Mouse (Mus musculus): Measurements from ENCODE around the gene Slc25a36. TPM values are rescaled to one million over a fixed set of nuclear protein-coding genes. Genes with fewer than 3 reads are reported as not detected.

Slc25a36 gene
- polyA plus RNA-seq, 1 experiment = 10.0 TPM

- Histone ChIP-seq H3K27ac (ENCODE audit: control insufficient read depth, insufficient read depth, low read depth, low read length) (no peak overlapping the region), H3K4me3 (ENCODE audit: control insufficient read depth, low read depth, low read length) (no peak overlapping the region), H3K36me3 (ENCODE audit: control insufficient read depth, insufficient read depth, low read length) (no peaks in the 10 kb centered on the region), H3K4me1 (ENCODE audit: control insufficient read depth, insufficient read depth, low read length) (peaks cover 2% of the 10 kb centered on the region), H3K27me3 (ENCODE audit: control insufficient read depth, insufficient read depth, low read length) (no peaks in the 10 kb centered on the region)
- TF ChIP-seq CTCF (IDR thresholded peaks at IDR 0.05; ENCODE audit: control insufficient read depth, insufficient read depth, insufficient replicate concordance, low read depth, low read length) = no peak
- TF ChIP-seq POLR2A (IDR thresholded peaks at IDR 0.05; ENCODE audit: control insufficient read depth, low read depth, low read length) = no peak
Observed at GRCm38 (mm10) chr9:97046240-97046639, 64.7 kb downstream of the Slc25a36 start.

GRCm38 (mm10) chr9:97041633-97042032, 69.3 kb downstream of the Slc25a36 start:
- no peaks in the 10 kb centered on the region for H3K4me1 ChIP-seq (ENCODE audit: control insufficient read depth, insufficient read depth, low read length)
- H3K27ac ChIP-seq (ENCODE audit: control insufficient read depth, insufficient read depth, low read depth, low read length) = no peak overlapping the region
- H3K36me3 ChIP-seq (ENCODE audit: control insufficient read depth, insufficient read depth, low read length) = no peaks in the 10 kb centered on the region
- no peak overlapping the region for H3K4me3 ChIP-seq (ENCODE audit: control insufficient read depth, low read depth, low read length)
- no peak for TF ChIP-seq CTCF (IDR thresholded peaks at IDR 0.05; ENCODE audit: control insufficient read depth, insufficient read depth, insufficient replicate concordance, low read depth, low read length)
- TF ChIP-seq POLR2A (IDR thresholded peaks at IDR 0.05; ENCODE audit: control insufficient read depth, low read depth, low read length) = no peak
- H3K27me3 ChIP-seq (ENCODE audit: control insufficient read depth, insufficient read depth, low read length) = no peaks in the 10 kb centered on the region

GRCm38 (mm10) chr9:97038010-97038409, 72.9 kb downstream of the Slc25a36 start:
- Histone ChIP-seq H3K27ac (ENCODE audit: control insufficient read depth, insufficient read depth, low read depth, low read length) (no peak overlapping the region), H3K4me3 (ENCODE audit: control insufficient read depth, low read depth, low read length) (no peak overlapping the region), H3K4me1 (ENCODE audit: control insufficient read depth, insufficient read depth, low read length) (no peaks in the 10 kb centered on the region), H3K27me3 (ENCODE audit: control insufficient read depth, insufficient read depth, low read length) (no peaks in the 10 kb centered on the region), H3K36me3 (ENCODE audit: control insufficient read depth, insufficient read depth, low read length) (no peaks in the 10 kb centered on the region)
- TF ChIP-seq CTCF (IDR thresholded peaks at IDR 0.05; ENCODE audit: control insufficient read depth, insufficient read depth, insufficient replicate concordance, low read depth, low read length) (no peak), POLR2A (IDR thresholded peaks at IDR 0.05; ENCODE audit: control insufficient read depth, low read depth, low read length) (no peak)

- Histone ChIP-seq H3K4me3 (ENCODE audit: control insufficient read depth, low read depth, low read length) (no peak overlapping the region), H3K27ac (ENCODE audit: control insufficient read depth, insufficient read depth, low read depth, low read length) (no peak overlapping the region), H3K36me3 (ENCODE audit: control insufficient read depth, insufficient read depth, low read length) (no peaks in the 10 kb centered on the region), H3K4me1 (ENCODE audit: control insufficient read depth, insufficient read depth, low read length) (no peaks in the 10 kb centered on the region), H3K27me3 (ENCODE audit: control insufficient read depth, insufficient read depth, low read length) (no peaks in the 10 kb centered on the region)
- no peak for TF ChIP-seq CTCF (IDR thresholded peaks at IDR 0.05; ENCODE audit: control insufficient read depth, insufficient read depth, insufficient replicate concordance, low read depth, low read length)
- no peak for TF ChIP-seq POLR2A (IDR thresholded peaks at IDR 0.05; ENCODE audit: control insufficient read depth, low read depth, low read length)
Observed at GRCm38 (mm10) chr9:97036656-97037055, 74.3 kb downstream of the Slc25a36 start.

- no peak overlapping the region for H3K27ac ChIP-seq (ENCODE audit: control insufficient read depth, insufficient read depth, low read depth, low read length)
- no peaks in the 10 kb centered on the region for H3K27me3 ChIP-seq (ENCODE audit: control insufficient read depth, insufficient read depth, low read length)
- H3K36me3 ChIP-seq (ENCODE audit: control insufficient read depth, insufficient read depth, low read length) = no peaks in the 10 kb centered on the region
- TF ChIP-seq CTCF (IDR thresholded peaks at IDR 0.05; ENCODE audit: control insufficient read depth, insufficient read depth, insufficient replicate concordance, low read depth, low read length) (no peak), POLR2A (IDR thresholded peaks at IDR 0.05; ENCODE audit: control insufficient read depth, low read depth, low read length) (no peak)
- no peak overlapping the region for H3K4me3 ChIP-seq (ENCODE audit: control insufficient read depth, low read depth, low read length)
- 0 out of 2 replicates have a peak, but pooled peaks cover 2% of the 10 kb centered on the region for H3K4me1 ChIP-seq (ENCODE audit: control insufficient read depth, insufficient read depth, low read length)
Observed at GRCm38 (mm10) chr9:97027361-97027760, 83.6 kb downstream of the Slc25a36 start.

- Histone ChIP-seq H3K27me3 (ENCODE audit: control insufficient read depth, insufficient read depth, low read length) (no peaks in the 10 kb centered on the region), H3K4me3 (ENCODE audit: control insufficient read depth, low read depth, low read length) (no peak overlapping the region), H3K4me1 (ENCODE audit: control insufficient read depth, insufficient read depth, low read length) (0 out of 2 replicates have a peak, but pooled peaks cover 2% of the 10 kb centered on the region), H3K36me3 (ENCODE audit: control insufficient read depth, insufficient read depth, low read length) (no peaks in the 10 kb centered on the region), H3K27ac (ENCODE audit: control insufficient read depth, insufficient read depth, low read depth, low read length) (no peak overlapping the region)
- no peak for TF ChIP-seq POLR2A (IDR thresholded peaks at IDR 0.05; ENCODE audit: control insufficient read depth, low read depth, low read length)
- no peak for TF ChIP-seq CTCF (IDR thresholded peaks at IDR 0.05; ENCODE audit: control insufficient read depth, insufficient read depth, insufficient replicate concordance, low read depth, low read length)
Observed at GRCm38 (mm10) chr9:97026006-97026405, 85.0 kb downstream of the Slc25a36 start.

Other genes with a start within 250 kb of the Slc25a36 start
- gene Pxylp1, start 218.5 kb downstream of the Slc25a36 start, polyA plus RNA-seq (2012; rRNA removed) = 3.7 and 4.5 TPM in 2 replicates
- 0.72 and 0.91 TPM in 2 replicates for gene Spsb4, start 92.3 kb downstream of the Slc25a36 start, polyA plus RNA-seq (2012; rRNA removed)

Data from testis, adult 2 months (tissue).